Mouse (Mus musculus) kidney, postnatal 4 days (tissue): ENCODE data around the gene Upp2.

Experiments
- DNase-seq, 2 experiments: peaks; one replicate each; pipeline ENCODE4 v3.0.0; 2021; ENCODE audit warnings: mixed read lengths in 2 of 2

The Upp2 gene

DNA sequence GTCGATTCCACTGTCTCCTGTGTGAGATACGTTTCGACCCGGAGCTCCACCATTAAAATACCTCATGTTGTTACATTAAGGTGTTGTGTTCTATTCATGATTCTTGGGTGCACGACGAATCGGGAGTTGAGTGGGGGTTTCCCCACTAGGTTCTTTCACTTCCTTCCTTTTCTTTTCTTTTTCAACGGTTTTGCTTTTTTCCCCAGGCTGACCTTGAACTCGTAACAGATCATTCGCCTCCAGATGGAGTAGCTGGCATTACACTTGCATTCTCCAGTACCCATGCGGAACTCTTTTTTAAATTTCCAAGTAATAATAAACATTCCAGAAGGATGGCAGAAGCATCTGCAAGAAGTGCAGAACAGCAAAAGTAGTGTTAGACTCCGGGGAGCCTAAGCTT lies 58.1 kb downstream of the Upp2 start:
- DNase-seq = no peak

DNA sequence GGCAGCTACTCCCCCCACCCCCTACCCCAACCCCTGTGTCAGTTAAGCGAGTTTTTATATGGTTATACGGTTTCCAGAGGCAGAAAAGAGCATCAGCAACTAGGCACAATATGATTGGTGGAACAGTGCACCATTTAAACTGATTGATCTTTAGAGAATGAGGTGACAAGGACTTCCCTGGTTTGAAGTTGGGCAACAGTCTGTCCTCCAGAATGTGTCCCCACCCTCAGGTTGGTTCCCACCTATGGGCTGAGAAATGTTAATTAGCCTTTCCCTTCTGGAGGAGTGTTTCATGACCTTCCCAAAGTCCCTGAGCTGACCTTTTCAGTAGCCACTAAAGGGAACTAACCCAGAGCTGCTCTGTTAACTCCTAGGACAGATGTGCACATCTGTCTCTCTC lies 58.6 kb downstream of the Upp2 start:
- DNase-seq = no peak

DNA sequence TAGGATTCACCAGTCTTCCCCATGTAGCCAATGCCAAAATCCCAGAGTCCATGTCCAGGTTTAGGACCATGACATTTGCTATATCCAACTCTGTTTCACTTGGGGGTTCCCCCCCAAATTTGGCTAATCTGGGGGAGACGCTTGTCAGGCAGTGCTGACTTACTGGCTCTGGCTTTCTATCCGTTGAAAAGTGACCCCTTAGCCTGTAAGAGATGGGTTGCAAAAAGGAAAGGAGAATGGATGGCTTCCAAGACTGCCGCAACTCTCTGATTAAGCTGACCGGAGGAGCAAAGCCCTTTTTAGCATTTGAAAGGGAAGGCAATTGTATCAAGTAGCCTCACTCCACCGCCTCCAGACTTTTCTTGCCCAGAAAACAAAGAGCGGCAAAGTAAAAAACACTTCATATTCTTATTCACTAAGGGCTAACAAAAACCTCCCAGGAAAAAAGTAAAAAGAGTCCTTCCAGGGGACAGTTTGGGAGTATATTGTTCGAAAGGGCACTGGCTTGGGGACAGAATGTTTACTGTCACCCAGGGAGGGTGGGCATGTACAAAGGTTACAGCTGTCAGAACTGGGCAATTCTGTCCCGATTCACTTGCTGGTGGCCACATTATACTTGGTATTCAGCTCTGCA lies 59.2 kb downstream of the Upp2 start:
- no peak for DNase-seq

DNA sequence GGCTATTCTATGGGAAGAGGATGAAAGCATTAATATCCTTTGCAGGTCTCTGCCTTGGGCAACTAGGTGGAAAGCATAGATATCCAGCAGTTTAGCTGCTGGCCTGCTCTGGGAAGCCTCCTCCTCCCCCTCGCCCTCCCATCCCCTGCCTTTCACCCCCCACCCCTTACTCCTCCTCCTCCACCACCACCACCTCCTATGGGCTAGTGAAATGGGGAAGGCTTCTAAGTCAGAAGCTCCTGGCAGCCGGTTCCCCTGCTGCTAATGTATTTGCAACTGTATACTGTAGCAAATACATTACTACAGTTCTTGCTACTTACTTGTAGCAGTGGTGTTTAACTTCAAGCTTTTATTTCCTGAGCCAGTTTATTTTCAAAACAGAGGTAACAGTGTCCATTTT lies 60.9 kb downstream of the Upp2 start:
- DNase-seq = no peak

DNA sequence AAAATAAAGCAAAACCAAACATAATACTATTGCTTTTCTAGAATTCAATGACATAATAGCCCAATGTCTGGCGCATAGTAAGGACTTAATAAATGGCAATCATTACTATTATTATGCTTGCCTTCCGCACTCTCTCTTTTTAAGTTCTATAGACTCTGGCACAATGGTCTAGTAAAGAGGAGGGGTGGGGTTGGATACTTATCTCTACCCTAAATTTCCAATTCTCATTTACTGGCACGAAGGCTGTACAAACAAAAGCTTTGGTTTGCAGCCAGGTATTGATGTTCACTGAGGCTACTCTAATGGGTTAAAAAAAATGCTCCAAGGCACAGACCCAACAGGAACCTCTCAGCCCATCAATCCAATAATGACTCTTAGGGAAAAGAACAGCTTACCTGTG lies 61.9 kb downstream of the Upp2 start:
- DNase-seq = no peak

DNA sequence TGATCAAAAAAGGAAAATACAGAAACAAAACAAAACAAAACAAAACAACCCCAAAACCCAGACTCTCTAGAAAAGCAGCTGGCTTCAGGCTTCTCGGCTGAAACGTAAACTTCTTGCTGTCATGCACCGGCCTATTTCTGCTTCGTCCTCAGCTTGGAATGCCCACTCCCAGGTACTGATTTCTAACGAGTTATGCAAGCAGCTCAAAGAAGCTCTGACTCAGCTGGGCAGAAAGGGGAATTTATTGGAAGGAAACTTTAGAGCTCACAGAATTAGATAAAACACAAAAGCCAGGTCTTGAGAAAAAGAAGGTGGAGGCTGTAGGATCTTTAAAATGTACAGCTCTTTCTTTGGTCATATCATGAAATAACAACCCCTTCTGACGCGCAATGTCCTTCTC lies 62.3 kb downstream of the Upp2 start:
- no peak for DNase-seq

DNA sequence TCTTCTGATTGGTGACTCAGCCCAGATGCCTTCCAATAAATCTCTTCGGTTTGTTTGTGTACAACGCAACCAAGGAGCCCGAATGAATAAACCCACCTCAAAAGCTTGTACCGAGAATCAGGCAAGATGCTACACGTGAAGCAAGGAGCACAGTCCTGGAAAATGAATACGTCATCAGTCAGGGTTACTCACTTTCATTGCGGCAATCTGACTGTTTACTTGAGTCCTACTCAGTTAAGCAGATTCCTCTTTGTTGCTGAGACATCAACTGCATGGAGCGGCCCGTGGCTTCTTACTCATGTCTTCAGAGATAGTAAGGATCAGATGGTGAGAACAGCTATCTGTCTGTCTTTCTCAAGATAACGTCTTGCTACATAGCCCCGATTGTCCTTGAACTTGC lies 66.7 kb downstream of the Upp2 start:
- no peak for DNase-seq

DNA sequence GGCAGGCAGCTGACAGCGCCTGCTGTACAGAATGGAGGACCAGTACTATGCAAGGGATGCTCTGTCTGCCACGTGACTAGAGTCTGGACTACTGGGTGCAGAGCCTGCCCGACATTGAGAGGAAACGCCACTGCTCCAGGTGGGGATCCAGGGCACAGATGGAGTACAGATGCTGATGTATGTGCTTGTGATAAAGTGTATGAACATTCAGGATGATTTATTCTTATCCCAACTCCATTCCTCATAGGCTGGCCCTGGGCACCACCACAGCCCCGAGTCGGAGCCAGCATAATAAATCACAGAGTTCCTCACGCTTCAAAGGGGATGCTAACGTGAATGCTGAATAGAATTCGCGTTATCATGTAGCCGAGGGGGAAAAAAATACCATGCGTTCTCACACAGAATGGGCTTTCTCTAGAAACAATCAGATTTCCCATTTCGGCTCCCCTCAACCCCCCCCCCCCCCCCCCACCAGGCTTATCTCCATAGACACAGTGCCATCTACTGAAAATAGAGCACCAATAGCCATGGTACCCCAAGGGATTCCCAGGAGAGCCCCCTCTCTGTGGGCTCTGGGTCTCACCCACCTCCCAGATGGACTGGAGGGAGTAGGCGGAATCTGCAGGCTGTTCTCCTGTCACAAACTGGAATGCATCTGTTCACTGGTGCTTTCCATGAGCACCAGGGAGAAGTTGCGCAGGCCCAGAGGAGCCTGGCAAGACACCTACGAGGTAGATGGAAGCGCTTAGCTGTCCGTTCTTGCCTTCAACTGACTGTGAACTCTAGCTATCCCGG lies 74.9 kb downstream of the Upp2 start:
- no peak for DNase-seq

DNA sequence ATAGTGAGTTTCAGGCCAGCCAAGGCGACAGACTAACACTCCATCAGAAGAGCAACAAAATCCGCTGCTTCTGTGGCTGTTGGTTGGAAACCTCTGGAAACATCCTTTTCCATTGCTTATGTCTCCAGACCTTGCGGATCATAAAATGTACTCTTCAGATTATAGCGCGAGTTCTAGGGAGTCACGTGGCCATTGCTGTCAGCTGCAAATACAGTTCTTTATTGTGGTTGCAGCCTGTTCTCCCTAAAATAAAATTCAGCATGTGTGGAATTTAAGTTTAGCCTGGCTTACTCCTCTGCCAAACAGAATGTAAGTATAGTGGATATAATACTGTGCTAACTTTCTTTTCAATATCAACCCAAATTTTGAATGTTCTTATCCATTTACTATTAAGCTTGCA lies 78.6 kb downstream of the Upp2 start:
- DNase-seq = no peak

DNA sequence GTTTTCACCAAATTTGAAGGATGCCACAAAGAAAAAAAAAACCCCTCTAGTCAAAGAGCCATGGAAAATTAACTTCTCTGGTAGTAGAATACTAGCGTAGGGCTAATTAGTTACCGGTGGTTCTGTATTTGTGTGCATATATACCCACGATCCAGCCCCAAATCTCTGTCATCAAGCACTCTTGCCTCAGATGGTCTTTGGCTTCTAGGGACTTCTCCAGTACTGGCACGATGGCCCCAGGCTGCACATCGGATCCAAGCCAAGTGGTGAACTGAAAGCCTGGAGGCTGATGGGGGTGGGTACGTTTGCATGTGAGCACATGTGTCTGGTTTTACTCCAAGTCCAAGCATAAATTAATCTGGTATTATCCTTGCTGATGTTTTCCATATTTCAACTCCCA lies 88.1 kb downstream of the Upp2 start:
- DNase-seq = no peak

DNA sequence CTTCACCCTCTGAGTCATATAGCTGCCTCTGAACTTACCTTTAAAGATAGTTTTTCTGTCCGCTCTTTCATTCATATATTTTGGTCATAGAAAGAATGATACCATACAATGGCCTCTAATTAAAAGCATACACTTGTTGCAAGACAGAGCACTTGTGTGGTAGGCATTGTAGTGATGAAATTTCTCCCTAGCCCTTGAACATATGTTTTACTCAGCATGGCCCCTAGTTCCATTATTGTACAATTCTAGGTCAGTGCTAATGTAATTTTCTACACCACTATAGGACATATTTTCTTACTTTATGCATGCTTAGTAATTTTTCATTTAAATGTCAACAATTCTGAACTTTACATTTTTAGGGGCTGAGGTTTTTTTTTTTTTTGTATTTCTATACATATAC lies 89.9 kb downstream of the Upp2 start:
- no peak for DNase-seq

DNA sequence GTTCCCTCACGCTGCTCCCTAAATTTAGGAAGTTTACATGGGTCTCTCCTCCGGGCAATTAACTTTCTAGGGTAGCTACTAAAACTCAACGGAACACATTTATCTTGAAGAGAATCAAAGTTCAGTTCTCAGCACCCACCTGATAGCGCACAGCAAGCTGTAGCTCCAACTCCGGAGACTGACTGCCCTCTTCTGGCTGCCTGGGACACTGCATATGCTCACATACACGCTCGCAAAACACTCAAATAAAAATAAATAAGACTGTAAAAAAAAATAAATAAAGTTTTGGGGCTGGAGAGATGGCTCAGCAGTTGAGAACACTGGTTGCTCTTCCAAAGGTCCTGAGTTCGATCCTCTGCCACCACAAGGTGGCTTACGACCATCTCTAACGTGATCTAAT lies 90.8 kb downstream of the Upp2 start:
- no peak for DNase-seq

DNA sequence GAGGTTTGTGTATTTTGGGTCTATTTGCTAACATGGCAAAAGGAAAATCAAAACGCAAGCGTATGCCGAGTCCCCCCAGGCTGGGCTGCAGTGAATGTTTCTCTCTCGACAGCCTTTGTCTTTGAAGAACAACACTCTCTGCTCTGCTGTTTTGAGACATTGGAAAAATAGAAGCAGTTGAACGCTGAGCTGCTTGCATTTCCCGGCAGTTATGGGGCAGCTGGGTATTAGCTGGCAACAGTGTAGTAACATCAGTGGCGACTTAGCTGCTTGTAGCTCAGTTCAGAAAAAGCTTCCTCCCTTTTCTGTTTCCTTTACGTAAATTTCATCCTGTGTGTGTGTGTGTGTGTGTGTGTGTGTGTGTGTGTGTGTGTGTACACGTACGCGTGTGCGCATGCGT lies 93.5 kb downstream of the Upp2 start:
- DNase-seq = no peak

DNA sequence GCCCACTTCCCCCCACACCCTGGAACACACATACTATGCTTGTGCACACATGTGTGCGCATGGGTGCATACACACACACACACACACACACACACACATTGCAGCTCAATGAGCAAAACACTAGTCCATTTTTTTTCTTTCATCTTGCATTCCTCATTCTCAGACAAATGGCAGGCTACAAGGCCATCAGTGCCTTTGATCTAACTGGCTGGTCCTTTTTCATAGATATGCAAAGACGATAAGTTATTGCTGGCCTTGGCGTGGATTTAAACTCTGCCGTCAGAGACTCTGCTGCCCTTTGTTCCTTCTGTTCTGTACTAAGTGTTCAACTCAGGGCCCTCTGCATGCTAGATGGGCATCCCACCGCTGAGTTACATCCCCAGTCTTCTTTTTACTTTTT lies 94.0 kb downstream of the Upp2 start:
- DNase-seq = no peak

DNA sequence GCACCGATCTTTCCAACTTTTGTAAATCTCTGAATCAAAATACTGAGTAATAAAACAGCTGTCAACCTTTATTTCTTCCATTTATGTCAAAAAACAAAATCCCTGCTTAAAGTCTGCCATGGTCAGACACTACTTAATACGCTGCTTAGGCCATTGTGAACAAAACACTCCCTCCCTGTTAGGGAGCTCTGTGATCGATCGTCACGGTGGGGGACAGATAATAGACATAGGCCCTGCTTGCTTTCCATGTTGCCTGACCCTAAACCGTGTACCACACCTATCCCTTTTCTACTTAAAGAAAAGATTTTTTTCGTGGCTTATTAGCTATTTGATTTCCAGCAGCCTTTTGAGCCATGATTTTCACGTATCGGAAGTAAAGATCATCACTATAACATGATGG lies 95.6 kb downstream of the Upp2 start:
- no peak for DNase-seq

DNA sequence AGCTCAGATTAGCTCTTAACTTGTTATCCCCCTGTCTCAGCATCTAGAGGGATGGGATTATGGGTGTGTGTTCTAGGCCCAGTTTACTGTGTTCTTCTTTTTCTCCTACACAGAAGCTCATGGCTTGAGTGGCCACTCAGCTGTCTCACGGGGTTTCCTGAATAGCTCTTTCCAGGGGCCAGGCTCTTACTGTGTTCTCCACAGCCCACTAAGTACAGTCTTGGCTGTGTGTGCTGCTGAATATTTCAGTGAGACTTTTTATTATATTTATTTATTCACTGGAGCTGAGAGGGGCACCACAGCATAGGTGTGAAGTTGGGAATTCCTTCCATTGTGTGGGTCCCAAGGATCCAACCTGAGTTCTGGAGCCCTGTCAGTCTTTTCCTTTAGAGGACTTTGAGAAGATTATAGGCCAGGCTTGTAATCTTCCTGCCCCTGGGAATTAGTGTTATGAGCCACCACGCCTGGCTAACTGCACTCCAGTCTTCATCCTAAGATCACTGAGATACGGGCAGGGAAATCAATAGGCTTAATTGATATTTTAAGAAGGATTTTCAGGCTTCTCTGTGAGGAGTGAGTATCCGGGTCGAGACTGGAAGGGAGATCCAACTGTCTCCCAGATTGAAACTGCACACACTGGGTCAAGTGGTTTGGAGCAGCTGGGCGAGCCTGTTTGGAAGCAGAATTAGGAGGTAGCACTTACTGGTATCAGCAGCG lies 96.5 kb downstream of the Upp2 start:
- no peak for DNase-seq

DNA sequence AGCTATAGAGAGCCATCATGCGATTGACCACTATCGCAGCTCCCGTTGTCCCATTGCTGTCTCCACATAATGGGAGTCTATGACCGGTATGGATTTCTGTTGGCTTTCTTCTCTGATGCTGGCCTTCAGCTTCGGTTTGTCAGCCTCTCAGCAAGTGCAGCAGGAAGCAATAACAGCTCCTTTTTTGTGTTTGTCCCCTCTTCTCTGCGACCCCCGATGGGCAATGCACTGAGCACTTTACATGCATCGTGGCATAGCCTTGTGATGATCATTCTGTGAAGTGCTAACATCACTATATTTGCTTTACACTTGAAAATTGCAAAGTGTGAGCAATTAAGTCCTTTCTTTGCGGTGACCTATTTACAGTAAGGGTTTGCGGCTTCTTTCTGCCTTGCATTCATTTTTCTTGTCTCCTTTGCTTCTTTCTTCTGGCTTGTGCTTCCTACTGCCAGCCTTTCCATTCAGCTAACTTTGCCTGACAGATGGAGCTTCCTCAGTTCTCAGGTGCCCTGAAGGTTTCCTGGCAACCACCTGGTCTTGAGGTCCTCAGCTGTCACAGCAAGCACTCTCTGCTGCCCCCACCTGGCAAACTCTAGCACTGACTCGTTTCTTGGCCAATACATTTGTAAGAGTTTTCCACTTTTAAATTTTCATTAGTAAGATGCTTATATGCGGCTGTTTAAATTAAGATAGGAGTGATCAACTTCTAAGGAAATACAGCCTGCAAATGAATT lies 98.2 kb downstream of the Upp2 start:
- peak; percentile 86 for DNase-seq

DNA sequence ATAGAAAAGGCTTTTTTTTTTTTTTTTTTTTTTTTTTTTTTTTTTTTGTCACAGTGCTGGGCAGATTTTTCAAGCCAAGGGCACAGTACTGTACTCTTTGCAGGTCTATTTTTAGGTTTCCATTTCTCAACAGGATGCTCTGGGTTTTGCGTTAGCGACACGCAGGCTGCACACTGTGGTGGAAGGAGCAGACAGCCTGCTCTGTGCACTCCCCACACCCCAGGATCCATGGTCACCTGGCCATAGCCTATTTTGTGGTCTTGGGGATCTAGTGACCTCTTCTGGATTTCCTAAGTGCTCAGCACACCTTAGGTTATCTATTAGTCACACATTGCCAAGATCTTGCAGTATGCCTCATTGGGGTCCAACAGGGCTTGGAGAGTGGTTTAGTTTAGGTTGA lies 100.2 kb downstream of the Upp2 start:
- no peak for DNase-seq

DNA sequence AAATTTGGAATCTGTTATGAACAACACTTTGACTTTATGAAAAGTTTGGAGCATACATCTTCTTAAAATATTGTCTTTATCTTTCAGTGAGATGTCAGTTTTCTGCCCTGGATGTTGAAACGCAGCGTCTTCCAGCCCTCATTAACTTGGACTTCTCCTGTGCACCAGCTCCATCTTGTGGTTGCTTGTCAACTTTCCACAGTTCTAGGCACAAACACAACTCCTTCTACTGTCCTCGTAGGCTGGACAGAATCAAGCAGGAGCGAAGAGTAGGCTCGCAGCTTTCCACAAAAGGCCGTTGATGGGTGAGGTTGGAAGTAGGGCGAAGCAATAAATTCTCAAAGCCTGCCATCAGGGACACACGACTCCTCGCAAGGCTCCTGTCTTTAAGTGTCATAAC lies 100.9 kb downstream of the Upp2 start:
- peak; percentile 72 to 76 for DNase-seq

DNA sequence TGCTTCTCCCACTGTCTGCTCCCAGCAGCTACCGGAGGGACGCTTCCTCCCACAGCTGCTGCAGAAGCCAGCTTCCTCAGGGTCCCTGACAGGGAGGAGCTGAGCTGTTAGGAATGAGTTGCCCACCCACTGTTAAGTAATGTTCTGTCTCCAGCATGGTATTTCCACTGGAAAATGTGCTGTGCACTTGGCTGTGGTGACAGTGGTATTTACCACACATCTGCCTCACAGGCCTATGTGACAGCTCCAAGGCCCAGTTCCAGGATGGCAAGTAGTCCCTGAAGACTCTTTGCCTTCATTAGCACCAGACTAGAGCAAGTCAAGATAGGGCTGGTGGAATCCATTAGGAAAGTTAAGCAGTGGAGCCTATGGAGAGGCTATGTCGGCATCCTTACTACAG lies 102.0 kb downstream of the Upp2 start:
- DNase-seq = no peak

DNA sequence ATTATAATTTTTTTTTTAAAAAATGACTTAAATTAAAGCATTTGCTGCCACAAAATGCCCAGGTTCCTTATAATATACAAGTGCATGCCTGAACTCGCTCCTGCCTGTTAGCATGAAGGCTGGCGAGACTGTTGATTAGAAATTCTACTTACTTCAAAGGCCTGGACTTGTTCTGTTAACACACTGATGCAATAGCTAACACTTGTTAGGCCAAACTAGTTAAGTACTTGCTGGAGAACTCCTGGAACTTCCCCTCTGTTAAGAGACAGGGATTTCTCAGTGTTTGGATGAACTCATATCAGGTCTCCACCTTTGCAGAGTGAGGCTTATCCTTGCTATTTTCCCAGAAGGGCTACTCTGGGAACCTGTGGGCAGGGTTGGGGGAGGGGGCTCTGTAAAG lies 105.4 kb downstream of the Upp2 start:
- no peak for DNase-seq

DNA sequence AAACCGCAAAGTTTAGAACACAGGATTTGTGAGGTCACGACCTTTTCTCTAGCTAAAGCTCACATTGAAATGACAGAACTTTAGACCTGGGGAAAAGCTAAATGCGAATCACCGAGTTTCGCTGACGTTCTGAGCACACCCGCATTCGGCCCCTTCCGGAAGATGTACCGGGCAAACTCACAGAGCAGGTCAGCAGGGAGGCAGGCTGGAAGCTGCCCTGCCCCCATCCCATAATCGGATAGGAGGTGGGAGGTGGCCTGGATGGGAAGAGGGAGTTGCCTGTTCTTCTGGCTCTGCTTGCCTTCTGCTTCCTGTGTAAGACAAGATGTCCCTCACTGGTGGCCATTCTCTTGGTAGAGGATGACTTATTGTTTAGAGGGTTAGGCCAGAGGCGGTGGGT lies 112.9 kb downstream of the Upp2 start:
- DNase-seq = peak; percentile 44 to 55

DNA sequence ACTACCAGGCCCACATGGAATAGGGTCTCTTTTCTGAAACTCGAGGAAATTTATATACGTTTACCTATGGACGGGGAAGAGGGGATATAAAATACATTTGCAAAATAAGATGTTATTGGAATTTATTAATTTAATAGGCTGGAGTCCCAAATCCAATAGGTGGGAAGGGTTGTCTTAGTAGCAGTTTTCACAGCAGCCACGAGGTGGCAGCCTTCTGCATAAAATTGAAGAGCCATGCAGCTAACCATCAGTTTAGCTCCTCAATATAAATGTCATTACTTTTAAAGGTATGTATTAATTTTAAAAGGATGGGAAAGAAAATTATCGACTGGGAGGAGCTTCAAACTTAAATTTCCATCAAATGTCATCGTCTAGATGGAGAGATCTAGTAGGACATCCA lies 113.7 kb downstream of the Upp2 start:
- DNase-seq = peak; percentile 81 to 84

DNA sequence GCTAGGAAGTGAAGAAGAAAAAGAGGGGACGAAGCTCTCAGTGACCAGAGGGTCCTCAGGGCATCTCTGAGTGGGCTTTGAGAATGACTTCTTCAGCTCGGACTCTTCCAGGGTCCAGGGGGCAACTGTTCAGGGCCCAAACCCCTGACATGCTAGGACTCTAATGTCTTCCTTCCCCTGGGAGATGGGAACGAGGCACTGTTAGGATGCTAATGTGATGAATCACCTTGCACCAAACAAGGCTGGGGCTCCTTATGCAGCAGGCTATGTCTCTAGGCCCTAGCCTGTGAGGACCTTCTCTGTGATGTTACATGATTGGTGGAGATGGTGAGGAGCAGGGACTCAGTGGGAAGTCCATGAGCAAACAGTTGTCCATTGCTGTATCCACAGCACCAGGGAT lies 114.3 kb downstream of the Upp2 start:
- DNase-seq = no peak
